Mouse (Mus musculus) heart, embryonic 15.5 days (tissue): ENCODE results near the gene Orc3. TPM values are rescaled to one million over a fixed set of nuclear protein-coding genes. Genes with fewer than 3 reads are reported as not detected.

Source experiments
- ATAC-seq: fragments of 200-750 bp; cut with Nextera tagmentation; replicated peaks from 2 replicates; pipeline ENCODE4 v1.8.0; 2017; ENCODE audit warnings: low read depth, moderate TSS enrichment; ENCODE audit not compliant: insufficient number of reproducible peaks, insufficient read depth, low FRiP score
- H3K27ac ChIP-seq: fragments of 300-500 bp; sonication (generic); 2 replicates; pipeline ENCODE4 v1.5.1; 2015; ENCODE audit warnings: mild to moderate bottlenecking, inconsistent platforms
- H3K27me3 ChIP-seq: fragments of 300-500 bp; sonication (generic); 2 replicates; pipeline ENCODE4 v1.6.1; 2015; ENCODE audit warnings: inconsistent platforms
- H3K36me3 ChIP-seq: fragments of 300-500 bp; sonication (generic); 2 replicates; pipeline ENCODE4 v1.6.1; 2015; ENCODE audit warnings: mild to moderate bottlenecking, inconsistent platforms
- H3K4me1 ChIP-seq: fragments of 300-500 bp; sonication (generic); replicated peaks from 2 replicates; pipeline ENCODE4 v1.6.1; 2015; ENCODE audit warnings: inconsistent platforms
- H3K4me2 ChIP-seq: fragments of 300-500 bp; sonication (generic); 2 replicates; pipeline ENCODE4 v1.6.1; 2015; ENCODE audit warnings: inconsistent platforms, mild to moderate bottlenecking, moderate library complexity
- H3K4me3 ChIP-seq: fragments of 300-500 bp; sonication (generic); 2 replicates; pipeline ENCODE4 v1.5.1; 2015; ENCODE audit warnings: mild to moderate bottlenecking, inconsistent platforms
- H3K9ac ChIP-seq: fragments of 300-500 bp; sonication (generic); 2 replicates; pipeline ENCODE4 v1.6.1; 2015; ENCODE audit warnings: mild to moderate bottlenecking, inconsistent platforms
- H3K9me3 ChIP-seq: fragments of 300-500 bp; sonication (generic); replicated peaks from 2 replicates; pipeline ENCODE4 v1.6.1; 2016; ENCODE audit warnings: inconsistent platforms
- WGBS: fragments of 180-500 bp; shearing (Covaris S2); methylation state at CpG from one replicate; pipeline ENCODE4 v1.1.7; 2015; ENCODE audit warnings: mixed read lengths; 5-methylcytosine and 5-hydroxymethylcytosine counted together
- polyA plus RNA-seq: library from polyadenylated mRNA; unstranded; fragments of >200 nt; fragmentation: Nextera tagmentation; extraction: Ambion mirVana; gene quantifications from 2 replicates; pipeline ENCODE4 v1.2.1, GENCODE M21; 2015

The Orc3 gene
- polyA plus RNA-seq, result 58.0 and 63.8 TPM in 2 replicates

GRCm38 (mm10) chr4:34614630-34615094 is at the start of gene Orc3, which contains the start of gene Rars2:
Gene Orc3, minus strand, starts transcription at chr4:34614944.
Gene Rars2, plus strand, starts transcription at chr4:34614957.
- peak within 1 kb of the TSS; percentile 89 for H3K27ac ChIP-seq
- peak; percentile 97 for ATAC-seq
- no peaks in the 10 kb centered on the region for H3K27me3 ChIP-seq
- peak within 1 kb of the TSS; percentile 97 for H3K9ac ChIP-seq
- peak within 1 kb of the TSS; percentile 87 for H3K4me3 ChIP-seq
- peaks cover 2% of the 10 kb centered on the region for H3K36me3 ChIP-seq
- peak within 1 kb of the TSS; percentile 79 for H3K4me2 ChIP-seq
- H3K4me1 ChIP-seq, result peaks cover 23% of the 10 kb centered on the region
- H3K9me3 ChIP-seq, result no peaks in the 10 kb centered on the region
- under 1% methylated on average over 42 of the region's 42 CpGs for WGBS

- H3K9ac ChIP-seq, result no peak overlapping the region
- no peaks in the 10 kb centered on the region for H3K4me1 ChIP-seq
- no peaks in the 10 kb centered on the region for H3K9me3 ChIP-seq
- 78% methylated on average over 6 of the region's 6 CpGs for WGBS
- no peak overlapping the region for H3K27ac ChIP-seq
- no peak overlapping the region for H3K4me2 ChIP-seq
- H3K36me3 ChIP-seq, result peaks cover 76% of the 10 kb centered on the region
- no peak overlapping the region for H3K4me3 ChIP-seq
- ATAC-seq, result no peak
- H3K27me3 ChIP-seq, result no peaks in the 10 kb centered on the region
These were observed 47.2 kb upstream of the Orc3 start for GRCm38 (mm10) chr4:34661927-34662326.

GRCm38 (mm10) chr4:34661514-34661913 is 46.8 kb upstream of the Orc3 start:
- Histone ChIP-seq H3K36me3 (peaks cover 78% of the 10 kb centered on the region), H3K9ac (no peak overlapping the region), H3K4me2 (no peak overlapping the region), H3K9me3 (no peaks in the 10 kb centered on the region), H3K27ac (no peak overlapping the region), H3K4me1 (no peaks in the 10 kb centered on the region), H3K27me3 (no peaks in the 10 kb centered on the region), H3K4me3 (no peak overlapping the region)
- WGBS, result 91% methylated on average over 2 of the region's 2 CpGs
- no peak for ATAC-seq

GRCm38 (mm10) chr4:34659012-34659411 is 44.3 kb upstream of the Orc3 start:
- no peak overlapping the region for H3K27ac ChIP-seq
- no peak for ATAC-seq
- H3K4me1 ChIP-seq, result no peaks in the 10 kb centered on the region
- H3K4me2 ChIP-seq, result no peak overlapping the region
- no peaks in the 10 kb centered on the region for H3K9me3 ChIP-seq
- no peaks in the 10 kb centered on the region for H3K27me3 ChIP-seq
- 89% methylated on average over 2 of the region's 2 CpGs for WGBS
- peaks cover 81% of the 10 kb centered on the region for H3K36me3 ChIP-seq
- no peak overlapping the region for H3K4me3 ChIP-seq
- no peak overlapping the region for H3K9ac ChIP-seq

GRCm38 (mm10) chr4:34656101-34656500 is 41.4 kb upstream of the Orc3 start:
- Histone ChIP-seq H3K27me3 (no peaks in the 10 kb centered on the region), H3K36me3 (peaks cover 72% of the 10 kb centered on the region), H3K4me2 (no peak overlapping the region), H3K27ac (no peak overlapping the region), H3K9me3 (no peaks in the 10 kb centered on the region), H3K4me1 (no peaks in the 10 kb centered on the region), H3K9ac (no peak overlapping the region), H3K4me3 (no peak overlapping the region)
- no peak for ATAC-seq
- 89% methylated on average over 10 of the region's 10 CpGs for WGBS

- 86% methylated on average over 7 of the region's 7 CpGs for WGBS
- no peak for ATAC-seq
- H3K36me3 ChIP-seq, result peaks cover 53% of the 10 kb centered on the region
These were observed 38.4 kb upstream of the Orc3 start for GRCm38 (mm10) chr4:34653179-34653578.

GRCm38 (mm10) chr4:34644779-34645178 is 30.0 kb upstream of the Orc3 start:
- Histone ChIP-seq H3K4me1 (no peaks in the 10 kb centered on the region), H3K4me3 (no peak overlapping the region), H3K36me3 (peaks cover 54% of the 10 kb centered on the region), H3K27me3 (no peaks in the 10 kb centered on the region), H3K9ac (no peak overlapping the region), H3K27ac (no peak overlapping the region), H3K4me2 (no peak overlapping the region), H3K9me3 (no peaks in the 10 kb centered on the region)
- no peak for ATAC-seq

More at GRCm38 (mm10) chr4:34653179-34653578, 38.4 kb upstream of the Orc3 start:
- H3K4me3 ChIP-seq, result no peak overlapping the region
- no peaks in the 10 kb centered on the region for H3K27me3 ChIP-seq
- H3K27ac ChIP-seq, result no peak overlapping the region
- H3K9ac ChIP-seq, result no peak overlapping the region
- no peak overlapping the region for H3K4me2 ChIP-seq
- no peaks in the 10 kb centered on the region for H3K9me3 ChIP-seq
- H3K4me1 ChIP-seq, result no peaks in the 10 kb centered on the region

- H3K36me3 ChIP-seq, result peaks cover 39% of the 10 kb centered on the region
- ATAC-seq, result no peak
- WGBS, result 97% methylated on average over 3 of the region's 3 CpGs
These were observed 26.0 kb upstream of the Orc3 start for GRCm38 (mm10) chr4:34640731-34641130.

GRCm38 (mm10) chr4:34639745-34640364 is 25.1 kb upstream of the Orc3 start:
- Histone ChIP-seq H3K4me3 (no peak overlapping the region), H3K4me2 (no peak overlapping the region), H3K9ac (no peak overlapping the region), H3K4me1 (no peaks in the 10 kb centered on the region), H3K27ac (no peak overlapping the region), H3K36me3 (peaks cover 36% of the 10 kb centered on the region), H3K27me3 (no peaks in the 10 kb centered on the region), H3K9me3 (no peaks in the 10 kb centered on the region)
- no peak for ATAC-seq
- WGBS, result 84% methylated on average over 5 of the region's 5 CpGs

More at GRCm38 (mm10) chr4:34640731-34641130, 26.0 kb upstream of the Orc3 start:
- Histone ChIP-seq H3K4me1 (no peaks in the 10 kb centered on the region), H3K4me2 (no peak overlapping the region), H3K9ac (no peak overlapping the region), H3K4me3 (no peak overlapping the region), H3K9me3 (no peaks in the 10 kb centered on the region), H3K27me3 (no peaks in the 10 kb centered on the region), H3K27ac (no peak overlapping the region)

GRCm38 (mm10) chr4:34637851-34638250 is 23.1 kb upstream of the Orc3 start:
- Histone ChIP-seq H3K27me3 (no peaks in the 10 kb centered on the region), H3K4me1 (no peaks in the 10 kb centered on the region), H3K9ac (no peak overlapping the region), H3K36me3 (peaks cover 41% of the 10 kb centered on the region), H3K27ac (no peak overlapping the region), H3K4me2 (no peak overlapping the region), H3K4me3 (no peak overlapping the region), H3K9me3 (no peaks in the 10 kb centered on the region)
- 83% methylated on average over 4 of the region's 4 CpGs for WGBS
- no peak for ATAC-seq

- no peak overlapping the region for H3K4me3 ChIP-seq
- no peak for ATAC-seq
- H3K36me3 ChIP-seq, result peaks cover 39% of the 10 kb centered on the region
- no peak overlapping the region for H3K4me2 ChIP-seq
- no peak overlapping the region for H3K27ac ChIP-seq
- WGBS, result 90% methylated on average over 7 of the region's 7 CpGs
- H3K4me1 ChIP-seq, result no peaks in the 10 kb centered on the region
- H3K27me3 ChIP-seq, result no peaks in the 10 kb centered on the region
- H3K9me3 ChIP-seq, result no peaks in the 10 kb centered on the region
- H3K9ac ChIP-seq, result no peak overlapping the region
These were observed 22.6 kb upstream of the Orc3 start for GRCm38 (mm10) chr4:34637386-34637785.

GRCm38 (mm10) chr4:34636036-34636435 is 21.3 kb upstream of the Orc3 start:
- Histone ChIP-seq H3K27ac (no peak overlapping the region), H3K27me3 (no peaks in the 10 kb centered on the region), H3K4me3 (no peak overlapping the region), H3K4me1 (no peaks in the 10 kb centered on the region), H3K36me3 (peaks cover 42% of the 10 kb centered on the region), H3K9ac (no peak overlapping the region), H3K4me2 (no peak overlapping the region), H3K9me3 (no peaks in the 10 kb centered on the region)
- WGBS, result 64% methylated on average over 5 of the region's 5 CpGs
- ATAC-seq, result no peak
